Mouse (Mus musculus) embryo, embryonic 9.5 days (tissue): ENCODE measurements around the gene Myo10.
A peak's percentile ranks its signal among the peaks of the same experiment; 100 is the strongest.

ENCODE experiments used
- DNase-seq: peaks from one replicate; pipeline ENCODE4 v3.0.0-alpha.2; 2017; ENCODE audit errors: extremely low spot score

The Myo10 gene

GRCm38 (mm10) chr15:25723281-25724113 is 101.2 kb downstream of the Myo10 start:
- DNase-seq = no peak

- no peak for DNase-seq
Observed at GRCm38 (mm10) chr15:25724549-25724948, 102.2 kb downstream of the Myo10 start.

GRCm38 (mm10) chr15:25726814-25727213 is 104.5 kb downstream of the Myo10 start:
- no peak for DNase-seq

- no peak for DNase-seq
Observed at GRCm38 (mm10) chr15:25728501-25728900, 106.2 kb downstream of the Myo10 start.

- no peak for DNase-seq
Observed at GRCm38 (mm10) chr15:25731053-25731452, 108.7 kb downstream of the Myo10 start.

- peak; percentile 43 for DNase-seq
Observed at GRCm38 (mm10) chr15:25732758-25733428, 110.6 kb downstream of the Myo10 start.

- no peak for DNase-seq
Observed at GRCm38 (mm10) chr15:25733739-25734430, 111.6 kb downstream of the Myo10 start.

GRCm38 (mm10) chr15:25736531-25736930 is 114.2 kb downstream of the Myo10 start:
- no peak for DNase-seq

GRCm38 (mm10) chr15:25740271-25740670 is 117.9 kb downstream of the Myo10 start:
- no peak for DNase-seq

GRCm38 (mm10) chr15:25742196-25742595 is 119.9 kb downstream of the Myo10 start:
- no peak for DNase-seq

- DNase-seq = no peak
Observed at GRCm38 (mm10) chr15:25751510-25751909, 129.2 kb downstream of the Myo10 start.

- peak; percentile 60 for DNase-seq
Observed at GRCm38 (mm10) chr15:25752597-25752996, 130.3 kb downstream of the Myo10 start.

- DNase-seq = no peak
Observed at GRCm38 (mm10) chr15:25753003-25753402, 130.7 kb downstream of the Myo10 start.

GRCm38 (mm10) chr15:25753878-25754277 is 131.6 kb downstream of the Myo10 start:
- DNase-seq = no peak

- no peak for DNase-seq
Observed at GRCm38 (mm10) chr15:25754342-25754951, 132.1 kb downstream of the Myo10 start.

- no peak for DNase-seq
Observed at GRCm38 (mm10) chr15:25755536-25755935, 133.2 kb downstream of the Myo10 start.

GRCm38 (mm10) chr15:25756072-25756471 is 133.7 kb downstream of the Myo10 start:
- no peak for DNase-seq

- DNase-seq = no peak
Observed at GRCm38 (mm10) chr15:25758037-25758436, 135.7 kb downstream of the Myo10 start.

- DNase-seq = no peak
Observed at GRCm38 (mm10) chr15:25758500-25759086, 136.3 kb downstream of the Myo10 start.

GRCm38 (mm10) chr15:25760304-25760703 is 138.0 kb downstream of the Myo10 start:
- no peak for DNase-seq

GRCm38 (mm10) chr15:25761049-25761448 is 138.7 kb downstream of the Myo10 start:
- no peak for DNase-seq

GRCm38 (mm10) chr15:25761800-25762211 is 139.5 kb downstream of the Myo10 start:
- no peak for DNase-seq
